Mouse (Mus musculus) lung, embryonic 16.5 days (tissue): ENCODE measurements around the gene Kcnh2. TPM values are rescaled to one million over a fixed set of nuclear protein-coding genes. Genes with fewer than 3 reads are reported as not detected.
A peak's percentile ranks its signal among the peaks of the same experiment; 100 is the strongest.

Experiments
- ATAC-seq: fragments of 200-750 bp; cut with Nextera tagmentation; 2 replicates; pipeline ENCODE4 v1.8.0; 2017; ENCODE audit warnings: low read depth, mild to moderate bottlenecking, moderate library complexity
- H3K27ac ChIP-seq: fragments of 300-500 bp; sonication (generic); 2 replicates; pipeline ENCODE4 v1.5.1; 2014; ENCODE audit warnings: mild to moderate bottlenecking, control low read depth, low read length
- H3K27me3 ChIP-seq: fragments of 300-500 bp; sonication (generic); 2 replicates; pipeline ENCODE4 v1.6.1; 2014; ENCODE audit warnings: low read depth, low read length, mixed read lengths; ENCODE audit not compliant: control insufficient read depth, insufficient read depth
- H3K36me3 ChIP-seq: fragments of 300-500 bp; sonication (generic); 2 replicates; pipeline ENCODE4 v1.6.1; 2014; ENCODE audit warnings: low read length; ENCODE audit not compliant: control insufficient read depth, insufficient read depth
- H3K4me1 ChIP-seq: fragments of 300-500 bp; sonication (generic); replicated peaks from 2 replicates; pipeline ENCODE4 v1.6.1; 2014; ENCODE audit warnings: low read length, mixed read lengths; ENCODE audit not compliant: control insufficient read depth, insufficient read depth
- H3K4me2 ChIP-seq: fragments of 300-500 bp; sonication (generic); 2 replicates; pipeline ENCODE4 v1.6.1; 2014; ENCODE audit warnings: low read depth, low read length, control low read depth
- H3K4me3 ChIP-seq: fragments of 300-500 bp; sonication (generic); 2 replicates; pipeline ENCODE4 v1.5.1; 2014; ENCODE audit warnings: mild to moderate bottlenecking, low read length, control low read depth
- H3K9ac ChIP-seq: fragments of 300-500 bp; sonication (generic); 2 replicates; pipeline ENCODE4 v1.6.1; 2014; ENCODE audit warnings: low read length, control low read depth
- H3K9me3 ChIP-seq: fragments of 300-500 bp; sonication (generic); 2 replicates; pipeline ENCODE4 v1.6.1; 2016; ENCODE audit warnings: low read length; ENCODE audit not compliant: control insufficient read depth
- WGBS: fragments of 180-500 bp; shearing (Covaris S2); extraction: QIAGEN DNeasy Blood & Tissue Kit; methylation state at CpG from one replicate; pipeline ENCODE4 v1.1.7; 2014; 5-methylcytosine and 5-hydroxymethylcytosine counted together
- polyA plus RNA-seq: library from polyadenylated mRNA; unstranded; fragments of >200 nt; fragmentation: Nextera tagmentation; extraction: Ambion mirVana; gene quantifications from 2 replicates; pipeline ENCODE4 v1.2.1, GENCODE M21; 2015

The Kcnh2 gene
- polyA plus RNA-seq, 1 experiment from 2014 or later: 6.5 TPM

- ATAC-seq: no peak; the same call in 1 of the 2 replicates
- Histone ChIP-seq H3K4me1 (peaks cover 2% of the 10 kb centered on the region; the same call in 1 of the 2 replicates), H3K27me3 (no peaks in the 10 kb centered on the region), H3K9ac (peak overlapping the region; percentile 55; the same call in 1 of the 2 replicates), H3K4me3 (peak overlapping the region; percentile 38), H3K4me2 (peak overlapping the region; percentile 45), H3K9me3 (no peaks in the 10 kb centered on the region), H3K36me3 (no peaks in the 10 kb centered on the region), H3K27ac (peak overlapping the region; percentile 64)
- WGBS: 20% methylated on average over 5 of the region's 5 CpGs
Measured at GRCm38 (mm10) chr5:24365528-24365927, 14.1 kb upstream of the Kcnh2 start.

DNA sequence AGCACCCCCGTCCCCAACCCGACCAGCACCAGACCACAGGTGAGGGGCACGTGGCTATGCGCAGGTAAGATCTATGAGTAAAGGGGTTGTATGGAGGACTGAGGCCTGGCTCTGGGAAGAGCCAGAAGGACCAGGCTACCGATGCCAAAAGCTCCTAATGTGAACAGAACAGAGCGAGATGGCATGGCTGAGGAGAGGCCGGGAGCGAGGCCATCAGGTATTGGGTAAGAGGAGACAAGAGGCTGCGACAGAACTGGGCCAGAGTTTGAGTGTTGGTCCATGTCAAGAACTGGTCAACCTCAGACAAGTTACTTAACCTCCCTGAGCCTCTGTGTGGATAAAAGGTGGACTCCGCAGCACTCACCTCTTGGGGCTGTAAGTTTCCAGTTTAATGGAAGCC is 13.6 kb upstream of the Kcnh2 start:
- Histone ChIP-seq H3K4me3 (peak overlapping the region; percentile 38), H3K27ac (peak overlapping the region; percentile 64), H3K4me2 (peak overlapping the region; percentile 45), H3K9ac (peak overlapping the region; percentile 55), H3K9me3 (no peaks in the 10 kb centered on the region), H3K27me3 (no peaks in the 10 kb centered on the region), H3K4me1 (peaks cover 2% of the 10 kb centered on the region; the same call in 1 of the 2 replicates), H3K36me3 (no peaks in the 10 kb centered on the region)
- no peak for ATAC-seq
- 75% methylated on average over 10 of the region's 10 CpGs for WGBS

GRCm38 (mm10) chr5:24364508-24364907 is 13.1 kb upstream of the Kcnh2 start, which contains the start of gene Nos3:
Gene Nos3, plus strand, starts transcription at chr5:24364810.
- H3K4me3 ChIP-seq: peak within 1 kb of the TSS; percentile 38
- H3K4me2 ChIP-seq: peak within 1 kb of the TSS; percentile 45
- WGBS: 50% methylated on average over 12 of the region's 12 CpGs
- ATAC-seq: peak; percentile 56
- peak within 1 kb of the TSS; percentile 64 for H3K27ac ChIP-seq
- peaks cover 2% of the 10 kb centered on the region; the same call in 1 of the 2 replicates for H3K4me1 ChIP-seq
- H3K9ac ChIP-seq: peak within 1 kb of the TSS; percentile 55
- H3K9me3 ChIP-seq: no peaks in the 10 kb centered on the region
- no peaks in the 10 kb centered on the region for H3K27me3 ChIP-seq
- H3K36me3 ChIP-seq: no peaks in the 10 kb centered on the region

DNA sequence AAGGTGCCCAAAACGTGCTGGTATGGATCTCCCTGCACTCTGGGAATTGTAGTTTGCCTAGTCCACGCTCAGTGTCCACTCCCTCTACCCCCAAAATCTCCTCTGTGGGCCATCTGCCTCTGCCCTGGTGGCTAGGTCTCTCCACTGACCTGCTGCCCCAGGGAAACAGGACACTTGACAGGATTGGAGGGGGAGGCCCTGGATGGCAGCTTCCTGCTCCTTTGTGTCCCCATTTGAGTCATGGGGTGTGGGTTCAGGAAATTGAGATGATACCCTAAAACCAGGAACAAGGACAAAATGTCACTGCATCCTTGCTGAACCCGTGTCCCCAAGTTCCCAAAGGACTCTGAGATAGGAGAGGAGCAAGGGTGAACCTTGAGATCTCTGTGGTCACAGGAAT is 12.7 kb upstream of the Kcnh2 start:
- 47% methylated on average over 3 of the region's 3 CpGs for WGBS
- Histone ChIP-seq H3K4me2 (no peak overlapping the region), H3K9me3 (no peaks in the 10 kb centered on the region), H3K36me3 (no peaks in the 10 kb centered on the region), H3K27me3 (no peaks in the 10 kb centered on the region), H3K27ac (0 out of 2 replicates have a peak overlapping the region, but pooled peaks have one; percentile 10), H3K9ac (no peak overlapping the region), H3K4me1 (peaks cover 2% of the 10 kb centered on the region; the same call in 1 of the 2 replicates), H3K4me3 (no peak overlapping the region)
- no peak for ATAC-seq

GRCm38 (mm10) chr5:24363467-24363866 is 12.1 kb upstream of the Kcnh2 start:
- H3K9ac ChIP-seq: no peak overlapping the region
- no peak overlapping the region for H3K4me2 ChIP-seq
- H3K27ac ChIP-seq: no peak overlapping the region
- no peak for ATAC-seq
- no peak overlapping the region for H3K4me3 ChIP-seq
- no peaks in the 10 kb centered on the region for H3K27me3 ChIP-seq
- 63% methylated on average over 2 of the region's 2 CpGs for WGBS
- no peaks in the 10 kb centered on the region for H3K36me3 ChIP-seq
- H3K4me1 ChIP-seq: peaks cover 2% of the 10 kb centered on the region; the same call in 1 of the 2 replicates
- no peaks in the 10 kb centered on the region for H3K9me3 ChIP-seq

- no peaks in the 10 kb centered on the region for H3K27me3 ChIP-seq
- H3K4me1 ChIP-seq: peaks cover 2% of the 10 kb centered on the region; the same call in 1 of the 2 replicates
- 0 out of 2 replicates have a peak overlapping the region, but pooled peaks have one; percentile 21 for H3K27ac ChIP-seq
- no peak overlapping the region for H3K4me2 ChIP-seq
- WGBS: 0% methylated on average over 7 of the region's 7 CpGs
- no peaks in the 10 kb centered on the region for H3K36me3 ChIP-seq
- H3K9ac ChIP-seq: no peak overlapping the region
- H3K4me3 ChIP-seq: no peak overlapping the region
- no peaks in the 10 kb centered on the region for H3K9me3 ChIP-seq
- peak; percentile 70 for ATAC-seq
Measured at GRCm38 (mm10) chr5:24360792-24361454, 9.5 kb upstream of the Kcnh2 start.

GRCm38 (mm10) chr5:24357461-24357860 is 6.1 kb upstream of the Kcnh2 start:
- ATAC-seq: peak; percentile 38

GRCm38 (mm10) chr5:24356764-24357163 is 5.4 kb upstream of the Kcnh2 start:
- Histone ChIP-seq H3K4me3 (no peak overlapping the region), H3K9me3 (no peaks in the 10 kb centered on the region), H3K27ac (no peak overlapping the region), H3K36me3 (no peaks in the 10 kb centered on the region), H3K27me3 (peaks cover 15% of the 10 kb centered on the region), H3K4me1 (peaks cover 11% of the 10 kb centered on the region), H3K9ac (no peak overlapping the region), H3K4me2 (no peak overlapping the region)
- WGBS: 47% methylated on average over 4 of the region's 4 CpGs
- no peak for ATAC-seq

More at GRCm38 (mm10) chr5:24357461-24357860, 6.1 kb upstream of the Kcnh2 start:
- H3K4me2 ChIP-seq: no peak overlapping the region
- no peaks in the 10 kb centered on the region for H3K9me3 ChIP-seq
- H3K27me3 ChIP-seq: peaks cover 13% of the 10 kb centered on the region
- H3K9ac ChIP-seq: no peak overlapping the region
- H3K36me3 ChIP-seq: no peaks in the 10 kb centered on the region
- peaks cover 9% of the 10 kb centered on the region for H3K4me1 ChIP-seq
- no peak overlapping the region for H3K27ac ChIP-seq
- no peak overlapping the region for H3K4me3 ChIP-seq
- WGBS: 5% methylated on average over 7 of the region's 7 CpGs

GRCm38 (mm10) chr5:24353327-24353726 is 1.9 kb upstream of the Kcnh2 start:
- Histone ChIP-seq H3K27ac (peak overlapping the region; percentile 76), H3K4me1 (peaks cover 28% of the 10 kb centered on the region), H3K9me3 (no peaks in the 10 kb centered on the region), H3K27me3 (peaks cover 26% of the 10 kb centered on the region), H3K9ac (no peak overlapping the region), H3K4me2 (no peak overlapping the region), H3K4me3 (no peak overlapping the region), H3K36me3 (no peaks in the 10 kb centered on the region)
- no peak for ATAC-seq
- WGBS: 23% methylated on average over 4 of the region's 4 CpGs
